Mouse (Mus musculus) liver, embryonic 16.5 days (tissue): ENCODE data around the gene Dync2li1. TPM values are rescaled to one million over a fixed set of nuclear protein-coding genes. Genes with fewer than 3 reads are reported as not detected.
A peak's percentile ranks its signal among the peaks of the same experiment; 100 is the strongest.

Experiments used
- ATAC-seq: fragments of 200-750 bp; cut with Nextera tagmentation; 2 replicates; pipeline ENCODE4 v1.8.0; 2017; ENCODE audit warnings: low read depth, mild to moderate bottlenecking, moderate number of reproducible peaks, moderate library complexity
- H3K27ac ChIP-seq: fragments of 300-500 bp; sonication (generic); 2 replicates; pipeline ENCODE4 v1.5.1; 2014; ENCODE audit warnings: mild to moderate bottlenecking, low read length
- H3K27me3 ChIP-seq: fragments of 300-500 bp; sonication (generic); 2 replicates; pipeline ENCODE4 v1.6.1; 2014; ENCODE audit warnings: low read depth, low read length, mixed read lengths; ENCODE audit not compliant: control insufficient read depth, insufficient read depth
- H3K36me3 ChIP-seq: fragments of 300-500 bp; sonication (generic); 2 replicates; pipeline ENCODE4 v1.6.1; 2014; ENCODE audit warnings: mild to moderate bottlenecking; ENCODE audit not compliant: control insufficient read depth, insufficient read depth
- H3K4me1 ChIP-seq: fragments of 300-500 bp; sonication (generic); 2 replicates; pipeline ENCODE4 v1.6.1; 2014; ENCODE audit warnings: low read depth, low read length, mixed read lengths; ENCODE audit not compliant: control insufficient read depth
- H3K4me2 ChIP-seq: fragments of 300-500 bp; sonication (generic); 2 replicates; pipeline ENCODE4 v1.6.1; 2014; ENCODE audit warnings: low read depth, low read length, mixed read lengths
- H3K4me3 ChIP-seq: fragments of 300-500 bp; sonication (generic); 2 replicates; pipeline ENCODE4 v1.5.1; 2014; ENCODE audit warnings: low read depth, mild to moderate bottlenecking, low read length
- H3K9ac ChIP-seq: fragments of 300-500 bp; sonication (generic); 2 replicates; pipeline ENCODE4 v1.6.1; 2014; ENCODE audit warnings: low read depth, low read length
- H3K9me3 ChIP-seq: fragments of 300-500 bp; sonication (generic); replicated peaks from 2 replicates; pipeline ENCODE4 v1.6.1; 2016; ENCODE audit warnings: low read length; ENCODE audit not compliant: control insufficient read depth
- WGBS: fragments of 180-500 bp; shearing (Covaris S2); extraction: QIAGEN DNeasy Blood & Tissue Kit; methylation state at CpG from one replicate; pipeline ENCODE4 v1.1.7; 2014; ENCODE audit not compliant: insufficient replicate concordance; 5-methylcytosine and 5-hydroxymethylcytosine counted together
- polyA plus RNA-seq: library from polyadenylated mRNA; unstranded; fragments of >200 nt; fragmentation: Nextera tagmentation; extraction: Ambion mirVana; gene quantifications from 2 replicates; pipeline ENCODE4 v1.2.1, GENCODE M21; 2015

The Dync2li1 gene
- polyA plus RNA-seq, 1 experiment from 2014 or later, result 2.5 TPM

DNA sequence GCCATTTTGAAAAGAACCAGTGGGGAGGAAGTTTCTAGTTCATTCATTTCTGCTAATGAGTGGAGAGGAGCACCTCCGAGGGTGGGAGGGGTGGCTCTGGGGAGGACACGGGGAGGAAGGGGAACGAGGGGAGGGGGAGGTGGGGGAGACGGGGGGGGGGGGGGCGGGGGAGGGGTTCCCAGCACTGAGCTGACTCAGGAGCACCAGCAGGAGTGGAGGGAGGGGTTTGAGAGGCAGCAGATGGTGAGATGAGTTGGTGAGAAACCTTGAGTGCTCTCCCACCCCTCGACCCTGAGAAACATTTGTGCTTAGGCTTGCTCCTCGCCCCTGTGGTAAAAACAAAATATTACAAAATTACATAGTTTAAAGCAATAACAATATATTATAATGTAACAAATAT lies 19.6 kb downstream of the Dync2li1 start:
- Histone ChIP-seq H3K4me1 (peaks cover 5% of the 10 kb centered on the region), H3K4me3 (no peak overlapping the region), H3K9me3 (no peaks in the 10 kb centered on the region), H3K9ac (no peak overlapping the region), H3K36me3 (no peaks in the 10 kb centered on the region), H3K4me2 (no peak overlapping the region), H3K27me3 (no peaks in the 10 kb centered on the region), H3K27ac (no peak overlapping the region)
- WGBS, result 23% methylated on average over 3 of the region's 7 CpGs
- ATAC-seq, result no peak

- ATAC-seq, result no peak
- 53% methylated on average over 2 of the region's 2 CpGs for WGBS
- no peak overlapping the region for H3K9ac ChIP-seq
Measured at GRCm38 (mm10) chr17:84646477-84646876, 20.2 kb downstream of the Dync2li1 start.

GRCm38 (mm10) chr17:84647630-84648029 lies 21.3 kb downstream of the Dync2li1 start:
- no peak for ATAC-seq
- H3K9ac ChIP-seq, result no peak overlapping the region
- no peaks in the 10 kb centered on the region for H3K9me3 ChIP-seq
- H3K4me2 ChIP-seq, result no peak overlapping the region
- H3K27ac ChIP-seq, result no peak overlapping the region
- H3K36me3 ChIP-seq, result no peaks in the 10 kb centered on the region
- peaks cover 5% of the 10 kb centered on the region for H3K4me1 ChIP-seq
- WGBS, result 28% methylated on average over 4 of the region's 4 CpGs
- H3K4me3 ChIP-seq, result no peak overlapping the region
- no peaks in the 10 kb centered on the region for H3K27me3 ChIP-seq

More at GRCm38 (mm10) chr17:84646477-84646876, 20.2 kb downstream of the Dync2li1 start:
- H3K27ac ChIP-seq, result no peak overlapping the region
- no peaks in the 10 kb centered on the region for H3K9me3 ChIP-seq
- H3K4me1 ChIP-seq, result peaks cover 5% of the 10 kb centered on the region
- H3K36me3 ChIP-seq, result no peaks in the 10 kb centered on the region
- H3K4me2 ChIP-seq, result no peak overlapping the region
- H3K27me3 ChIP-seq, result no peaks in the 10 kb centered on the region
- no peak overlapping the region for H3K4me3 ChIP-seq

- H3K27ac ChIP-seq, result no peak overlapping the region
- ATAC-seq, result peak; percentile 24; the same call in 1 of the 2 replicates
- 64% methylated on average over 9 of the region's 9 CpGs for WGBS
- H3K4me1 ChIP-seq, result peaks cover 5% of the 10 kb centered on the region
- H3K4me2 ChIP-seq, result no peak overlapping the region
- no peak overlapping the region for H3K9ac ChIP-seq
- H3K9me3 ChIP-seq, result no peaks in the 10 kb centered on the region
- H3K27me3 ChIP-seq, result no peaks in the 10 kb centered on the region
- no peaks in the 10 kb centered on the region for H3K36me3 ChIP-seq
- H3K4me3 ChIP-seq, result no peak overlapping the region
Measured at GRCm38 (mm10) chr17:84650302-84651017, 24.2 kb downstream of the Dync2li1 start.

GRCm38 (mm10) chr17:84653544-84653943 lies 27.2 kb downstream of the Dync2li1 start:
- Histone ChIP-seq H3K9me3 (no peaks in the 10 kb centered on the region), H3K4me1 (no peaks in the 10 kb centered on the region), H3K27me3 (no peaks in the 10 kb centered on the region), H3K27ac (no peak overlapping the region), H3K9ac (no peak overlapping the region), H3K4me3 (no peak overlapping the region), H3K36me3 (no peaks in the 10 kb centered on the region), H3K4me2 (no peak overlapping the region)
- WGBS, result 65% methylated on average over 9 of the region's 9 CpGs
- ATAC-seq, result peak; percentile 58

- H3K4me2 ChIP-seq, result no peak overlapping the region
- no peak overlapping the region for H3K4me3 ChIP-seq
- 61% methylated on average over 5 of the region's 5 CpGs for WGBS
- H3K9ac ChIP-seq, result no peak overlapping the region
- H3K4me1 ChIP-seq, result no peaks in the 10 kb centered on the region
- no peaks in the 10 kb centered on the region for H3K27me3 ChIP-seq
- H3K9me3 ChIP-seq, result no peaks in the 10 kb centered on the region
- H3K36me3 ChIP-seq, result no peaks in the 10 kb centered on the region
- ATAC-seq, result no peak
- no peak overlapping the region for H3K27ac ChIP-seq
Measured at GRCm38 (mm10) chr17:84656205-84656604, 29.9 kb downstream of the Dync2li1 start.

DNA sequence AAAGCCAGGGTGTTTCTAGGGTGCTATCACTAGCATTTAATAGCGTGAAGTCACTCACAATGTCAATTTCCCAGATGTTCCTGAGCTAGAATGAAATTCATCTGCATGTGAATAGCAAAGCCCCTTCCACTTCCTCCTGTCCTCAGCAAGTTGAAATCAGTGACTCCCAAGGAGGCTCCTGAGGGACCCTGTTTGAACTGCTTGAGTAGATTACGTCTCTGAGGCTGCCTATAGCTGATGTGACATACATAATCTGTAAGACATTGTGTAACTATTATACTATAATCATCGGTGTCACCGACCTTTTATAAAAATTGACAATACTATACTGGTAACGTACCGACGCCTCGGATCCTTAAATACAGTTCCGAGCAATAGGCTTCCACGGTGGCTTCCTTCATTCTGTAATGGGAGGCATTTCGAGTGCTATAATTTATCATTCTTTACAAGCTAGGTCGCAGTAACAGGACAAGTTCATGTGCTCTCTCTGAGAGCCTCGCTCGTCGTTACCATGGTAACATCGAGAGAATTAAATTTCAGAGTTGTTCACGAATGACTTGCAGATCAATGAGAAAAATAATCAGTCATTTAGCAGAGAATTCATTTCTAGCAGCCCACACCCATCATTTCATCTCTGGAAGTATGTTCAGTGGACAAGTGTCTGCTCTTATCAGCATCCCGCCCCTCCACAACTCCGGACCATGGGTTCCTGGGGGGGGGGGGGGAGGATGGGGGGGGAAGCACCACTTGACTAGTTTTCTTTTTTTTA lies 30.5 kb downstream of the Dync2li1 start:
- WGBS, result 65% methylated on average over 19 of the region's 19 CpGs
- no peaks in the 10 kb centered on the region for H3K27me3 ChIP-seq
- no peaks in the 10 kb centered on the region for H3K36me3 ChIP-seq
- H3K27ac ChIP-seq, result no peak overlapping the region
- no peaks in the 10 kb centered on the region for H3K4me1 ChIP-seq
- no peak overlapping the region for H3K4me3 ChIP-seq
- no peak overlapping the region for H3K4me2 ChIP-seq
- H3K9me3 ChIP-seq, result no peaks in the 10 kb centered on the region
- no peak overlapping the region for H3K9ac ChIP-seq
- no peak for ATAC-seq

DNA sequence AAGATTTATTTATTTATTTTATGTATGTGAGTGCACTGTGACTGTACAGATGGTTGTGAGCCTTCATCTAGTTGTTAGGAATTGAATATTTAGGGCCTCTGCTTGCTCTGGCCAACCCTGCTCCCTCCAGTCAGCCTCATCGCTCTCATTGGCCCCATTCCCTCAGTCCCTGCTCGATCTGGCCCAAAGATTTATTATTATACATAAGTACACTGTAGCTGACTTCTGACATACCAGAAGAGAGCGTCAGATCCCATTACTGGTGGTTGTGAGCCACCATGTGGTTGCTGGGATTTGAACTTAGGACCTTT lies 31.1 kb downstream of the Dync2li1 start:
- Histone ChIP-seq H3K9ac (no peak overlapping the region), H3K4me2 (no peak overlapping the region), H3K4me3 (no peak overlapping the region), H3K9me3 (no peaks in the 10 kb centered on the region), H3K27me3 (no peaks in the 10 kb centered on the region), H3K27ac (no peak overlapping the region), H3K4me1 (no peaks in the 10 kb centered on the region), H3K36me3 (no peaks in the 10 kb centered on the region)
- no peak for ATAC-seq
- 60% methylated on average over 3 of the region's 3 CpGs for WGBS

DNA sequence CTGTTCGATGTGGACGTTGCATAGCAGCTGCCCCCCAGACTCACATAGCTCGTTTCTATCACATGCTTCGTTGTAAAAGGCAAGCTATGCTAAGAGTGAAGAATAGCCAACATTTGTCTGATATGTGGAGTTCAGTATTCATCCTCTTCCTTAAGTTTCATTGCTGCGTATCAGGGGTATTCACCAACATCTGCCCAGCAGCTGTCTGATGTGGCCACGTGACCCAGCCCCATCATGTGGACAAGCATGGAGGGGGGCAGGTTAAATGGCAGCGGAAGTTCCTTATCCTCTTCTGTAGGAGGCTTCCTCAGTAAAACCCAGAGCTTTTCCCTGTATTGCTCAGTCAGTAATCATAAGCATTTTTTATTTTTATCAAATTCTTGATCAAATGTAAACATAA lies 31.5 kb downstream of the Dync2li1 start:
- Histone ChIP-seq H3K4me1 (no peaks in the 10 kb centered on the region), H3K27ac (no peak overlapping the region), H3K36me3 (no peaks in the 10 kb centered on the region), H3K27me3 (no peaks in the 10 kb centered on the region), H3K4me2 (no peak overlapping the region), H3K9ac (no peak overlapping the region), H3K4me3 (no peak overlapping the region), H3K9me3 (no peaks in the 10 kb centered on the region)
- ATAC-seq, result no peak
- WGBS, result 61% methylated on average over 7 of the region's 7 CpGs
